Mouse (Mus musculus): ENCODE results near the gene Gm49711.

DNA sequence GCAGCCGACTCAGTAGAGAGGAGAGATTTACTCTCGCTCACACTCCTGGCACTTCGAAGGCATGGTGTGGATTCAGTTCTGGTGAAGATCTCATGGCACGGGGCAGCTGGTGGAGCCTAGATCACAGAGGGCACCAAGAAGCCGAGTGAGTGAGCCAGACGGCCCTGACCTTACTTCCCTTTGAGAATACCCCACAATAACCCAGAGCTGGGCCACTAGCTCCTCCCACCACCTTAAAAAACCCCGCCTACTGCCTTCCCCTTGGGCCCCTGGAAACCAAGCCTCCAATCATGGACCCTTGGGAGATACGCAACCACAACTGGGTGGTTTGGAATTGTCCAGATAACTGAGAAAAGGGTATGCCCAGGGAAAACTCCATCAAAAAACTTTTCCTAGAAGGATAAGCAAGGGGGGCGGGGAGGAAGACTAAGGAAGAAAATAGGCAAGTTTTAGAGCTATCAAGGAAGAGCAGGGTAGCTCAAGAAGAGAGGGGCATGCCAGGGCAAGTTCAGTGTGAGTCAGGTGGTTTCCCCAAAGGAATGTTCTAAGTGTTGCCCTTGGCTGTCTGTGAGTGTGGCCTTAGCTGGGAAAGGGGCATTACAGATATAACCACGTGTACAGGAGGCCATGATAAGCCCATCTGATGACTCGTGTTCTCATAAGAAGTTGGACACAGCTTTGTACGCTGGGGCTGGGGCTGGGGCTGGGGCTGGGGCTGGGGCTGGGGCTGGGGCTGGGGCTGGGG lies 36.3 kb upstream of the Gm49711 start:
- TF ChIP-seq CTCF (IDR thresholded peaks at IDR 0.05; ENCODE audit: low read depth) (no peak), EP300 (optimal IDR thresholded peaks at IDR 0.05) (no peak)
